Mouse (Mus musculus) embryonic fibroblast, embryonic 13.5 days (primary cell): Measurements from ENCODE around the gene Tanc1.

Source experiments
- CTCF ChIP-seq: IDR thresholded peaks from 2 replicates; pipeline ENCODE4 v1.5.1; 2011; ENCODE audit warnings: mild to moderate bottlenecking, control low read depth, low read length, moderate library complexity, borderline replicate concordance; ENCODE audit not compliant: insufficient read depth
- POLR2A ChIP-seq: IDR thresholded peaks from 2 replicates; pipeline ENCODE4 v1.6.1; 2011; ENCODE audit warnings: low read depth, mild to moderate bottlenecking, control low read depth, low read length, moderate library complexity

- no peak for TF ChIP-seq POLR2A
- no peak for TF ChIP-seq CTCF
Observed at GRCm38 (mm10) chr2:59664803-59665567, 53.1 kb downstream of the Tanc1 start.
